Mouse (Mus musculus) bone marrow, adult 2 months (tissue): Measurements from ENCODE around the gene Kank1.

ENCODE experiments used
- CTCF ChIP-seq: fragments of 200-500 bp; IDR thresholded peaks from 2 replicates; pipeline ENCODE4 v1.5.1; 2011; ENCODE audit warnings: low read length, control low read depth; ENCODE audit not compliant: control insufficient read depth, insufficient read depth
- POLR2A ChIP-seq: fragments of 200-500 bp; IDR thresholded peaks from 2 replicates; pipeline ENCODE4 v1.6.1; 2011; ENCODE audit warnings: low read depth, mild to moderate bottlenecking, control low read depth, low read length, borderline replicate concordance; ENCODE audit not compliant: control insufficient read depth

DNA sequence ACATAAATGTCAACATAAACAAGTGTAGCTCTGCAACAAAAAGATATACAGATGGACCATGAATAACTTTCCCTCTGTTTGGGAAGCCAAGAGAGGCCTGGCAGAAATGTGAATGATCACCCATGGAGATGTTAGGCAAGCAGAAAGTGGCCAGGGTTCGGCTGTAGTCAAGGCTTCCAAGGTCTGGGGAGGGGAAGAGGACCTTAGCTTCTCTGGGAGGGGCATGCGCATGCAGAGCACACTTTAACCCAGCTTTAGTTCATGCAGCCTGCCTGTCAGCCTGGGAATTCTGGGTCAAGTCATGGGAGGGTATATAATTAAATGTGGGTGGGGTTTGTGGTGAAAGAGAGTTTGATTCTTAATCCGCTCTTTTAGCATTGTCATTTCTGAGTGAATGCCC is 180.9 kb downstream of the Kank1 start:
- no peak for TF ChIP-seq POLR2A
- no peak for TF ChIP-seq CTCF
